Mouse (Mus musculus): ENCODE results near the gene Gm13023. TPM values are rescaled to one million over a fixed set of nuclear protein-coding genes. Genes with fewer than 3 reads are reported as not detected.

Gm13023 gene
- polyA plus RNA-seq (2017; shearing (Covaris generic)): not detected

DNA sequence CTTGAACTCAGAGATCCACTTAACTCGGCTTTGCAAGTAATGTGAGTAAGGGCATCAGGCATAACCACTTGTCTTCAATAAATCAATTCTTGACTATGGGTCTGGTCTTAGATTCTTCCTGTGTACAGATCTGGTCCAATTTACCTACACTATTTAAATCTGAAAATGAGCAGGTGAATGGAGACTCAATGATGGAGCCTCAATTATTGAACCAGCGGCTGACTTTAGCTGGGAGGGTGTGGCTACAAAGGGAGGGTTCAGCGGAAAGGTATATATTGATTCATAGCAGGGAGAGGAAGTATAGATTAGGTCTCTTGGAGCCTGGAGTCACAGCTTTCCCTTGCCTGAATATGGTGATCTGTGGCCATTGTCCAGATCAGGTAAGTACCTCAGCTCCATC is at the start of gene Gm13023:
Gene Gm13023, plus strand, starts transcription at position 301 of the 400 bp plus-strand sequence.

DNA sequence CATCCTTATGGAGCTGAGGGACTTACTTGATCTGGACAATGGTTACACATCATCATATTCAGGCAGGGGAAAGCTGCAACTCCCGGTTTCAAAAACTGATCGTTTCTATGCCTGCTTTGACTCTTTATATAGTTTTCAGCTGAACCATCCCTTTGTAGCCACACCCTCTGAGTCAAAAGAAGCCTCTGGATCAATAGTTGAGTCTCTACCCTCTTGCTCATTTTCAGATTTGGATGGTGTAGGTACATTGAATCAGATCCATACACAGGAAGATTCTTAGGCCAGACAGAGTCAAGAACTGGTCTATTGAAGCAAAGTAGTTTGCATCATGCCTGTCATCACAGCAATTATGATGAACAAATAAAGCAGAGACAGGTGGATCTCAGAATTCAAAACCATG is 26.8 kb downstream of the Gm13023 start, which contains the start of gene Gm13084:
Gene Gm13084, minus strand, starts transcription at position 101 of the 400 bp plus-strand sequence.

Other genes with a start within 250 kb of the Gm13023 start
- gene BC080695, start 237.7 kb upstream of the Gm13023 start, polyA plus RNA-seq (2017; shearing (Covaris generic)): 1 to 10 TPM in 1 of 2 experiments, under 1 TPM in 1; 0.19 to 1.3 TPM
- gene Gm13057, start 237.6 kb upstream of the Gm13023 start, polyA plus RNA-seq (2017; shearing (Covaris generic)): under 1 TPM; 0.11 to 0.22 TPM
- under 1 TPM in 1 of 2 experiments, not detected in 1; 0.39 TPM for gene Gm13083, start 174.3 kb upstream of the Gm13023 start, polyA plus RNA-seq (2017; shearing (Covaris generic))
- gene Gm13088, start 132.1 kb upstream of the Gm13023 start, polyA plus RNA-seq (2017; shearing (Covaris generic)): under 1 TPM; 0.25 to 0.34 TPM
- gene Gm13089, start 86.6 kb upstream of the Gm13023 start, polyA plus RNA-seq (2017; shearing (Covaris generic)): under 1 TPM; 0.23 to 0.31 TPM
- under 1 TPM in 1 of 2 experiments, not detected in 1; 0.26 TPM for gene Gm13078, start 69.9 kb upstream of the Gm13023 start, polyA plus RNA-seq (2017; shearing (Covaris generic))
- gene Gm13084, start 26.7 kb downstream of the Gm13023 start, polyA plus RNA-seq (2017; shearing (Covaris generic)): not detected
- under 1 TPM in 1 of 2 experiments, not detected in 1; 0.78 TPM for gene Gm13103, start 57.1 kb downstream of the Gm13023 start, polyA plus RNA-seq (2017; shearing (Covaris generic))
- under 1 TPM in 1 of 2 experiments, not detected in 1; 0.11 TPM for gene Pramef6, start 111.0 kb downstream of the Gm13023 start, polyA plus RNA-seq (2017; shearing (Covaris generic))
- not detected for gene Pramef25, start 161.7 kb downstream of the Gm13023 start, polyA plus RNA-seq (2017; shearing (Covaris generic))
- not detected for gene Gm13101, start 177.6 kb downstream of the Gm13023 start, polyA plus RNA-seq (2017; shearing (Covaris generic))
- 1 to 10 TPM in 1 of 2 experiments, not detected in 1; 1.1 TPM for gene Pramef17, start 205.0 kb downstream of the Gm13023 start, polyA plus RNA-seq (2017; shearing (Covaris generic))

Measured in inflammation-experienced regulatory T-cells (primary cell).